Mouse (Mus musculus) liver, embryonic 14.5 days (tissue): ENCODE results near the gene Gpam.

Experiments used
- CTCF ChIP-seq: IDR thresholded peaks from 2 replicates; pipeline ENCODE4 v1.5.1; 2016; ENCODE audit warnings: antibody characterized with exemption, low read depth, control low read depth
- EP300 ChIP-seq: IDR thresholded peaks from 2 replicates; pipeline ENCODE4 v1.6.1; 2016; ENCODE audit warnings: antibody characterized with exemption, low read depth

- no peak for TF ChIP-seq CTCF
- no peak for TF ChIP-seq EP300
These were observed 1.4 kb upstream of the Gpam start for GRCm38 (mm10) chr19:55128469-55128868.
